Mouse (Mus musculus) monocyte, adult 5-6 weeks (primary cell): ENCODE measurements around the gene Slc22a22. TPM values are rescaled to one million over a fixed set of nuclear protein-coding genes. Genes with fewer than 3 reads are reported as not detected.
"Not testable (repeated sequence)": the region's sequence is repeated elsewhere in the genome, so short reads cannot be mapped to it uniquely, and the experiment has no call there.

Experiments
- ATAC-seq: fragments of 153-309, 156-312 bp; replicated peaks from 2 replicates; pipeline ENCODE4 v1.8.0; 2017; ENCODE audit warnings: mild to moderate bottlenecking; ENCODE audit not compliant: low TSS enrichment, insufficient number of reproducible peaks, severe bottlenecking, poor library complexity, low FRiP score
- total RNA-seq: library from RNA; stranded (forward); fragments of 200-1000, 200-491, 200-594 nt; gene quantifications from 3 replicates; pipeline ENCODE4 v1.2.3, GENCODE M21; 2017

The Slc22a22 gene
- total RNA-seq, 1 experiment from 2014 or later = not detected

DNA sequence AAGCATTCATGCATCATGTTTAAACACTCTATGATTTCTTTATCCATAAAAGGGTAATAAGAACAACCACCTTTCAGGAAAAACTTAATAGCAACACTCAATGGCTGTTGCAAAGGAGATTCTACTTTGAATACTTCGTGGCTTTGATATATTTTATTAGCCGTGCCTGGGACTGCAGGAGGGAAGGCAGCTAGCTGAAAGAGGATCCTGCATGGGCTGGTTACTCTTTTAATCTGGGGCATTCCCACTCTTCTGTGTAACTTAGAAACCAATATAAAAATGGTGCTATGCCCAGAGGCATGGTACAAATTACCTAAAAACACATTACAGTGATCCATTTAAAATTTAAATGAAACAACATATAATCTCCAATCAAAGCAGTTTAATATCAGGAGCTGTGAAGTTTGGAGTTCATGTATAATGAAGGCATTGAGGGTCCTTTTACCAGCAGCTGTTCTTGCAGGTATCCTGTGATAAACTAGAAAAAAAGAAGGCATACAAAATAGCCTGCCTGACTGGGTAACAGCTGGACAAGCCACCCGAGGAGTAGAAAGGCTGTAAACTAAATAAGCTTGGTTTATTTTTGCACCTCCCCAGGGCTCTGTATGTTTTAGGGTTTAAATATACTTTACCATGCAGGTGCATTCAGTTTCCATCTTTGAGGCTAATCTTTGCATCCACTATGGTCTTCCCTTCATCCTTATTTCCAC lies 78.8 kb downstream of the Slc22a22 start:
- ATAC-seq = no peak

DNA sequence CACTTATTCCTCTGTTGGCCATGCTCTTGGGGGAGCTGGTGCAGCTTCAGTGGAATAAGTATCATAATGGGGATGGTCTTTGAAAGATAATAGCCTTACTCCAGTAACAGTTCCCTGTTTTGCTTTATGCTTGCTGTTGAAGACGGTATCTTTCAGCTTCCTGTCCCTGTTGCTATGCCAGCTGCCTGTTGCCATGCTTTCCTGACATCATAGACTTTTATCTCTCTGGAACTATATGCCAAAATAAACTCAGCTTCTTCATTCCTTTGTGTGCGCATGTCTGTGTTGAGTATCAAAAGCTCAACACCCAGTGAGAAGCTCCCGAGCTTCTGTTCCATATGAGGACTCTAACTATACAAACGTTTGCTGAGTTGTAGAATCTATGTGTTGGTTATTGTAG lies 83.4 kb downstream of the Slc22a22 start:
- ATAC-seq = no peak

DNA sequence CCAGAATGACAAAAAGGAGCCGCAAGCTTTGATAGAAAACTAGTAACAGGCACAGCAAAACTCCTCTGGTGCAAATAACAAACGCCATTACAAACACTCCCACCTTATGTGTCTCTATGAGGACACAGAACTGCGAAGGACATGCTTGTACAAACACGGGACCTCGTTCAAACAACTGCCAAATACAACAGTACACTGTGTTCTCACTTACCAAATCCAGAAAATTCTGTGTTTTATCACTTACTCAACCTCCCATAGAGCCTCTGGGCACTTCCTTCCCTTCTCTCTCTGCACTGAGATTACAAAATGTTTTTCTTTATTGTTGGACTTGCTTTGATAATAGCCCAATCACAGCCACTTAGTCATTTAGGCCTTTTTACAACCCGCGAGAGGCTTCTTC lies 97.0 kb downstream of the Slc22a22 start:
- no peak for ATAC-seq

DNA sequence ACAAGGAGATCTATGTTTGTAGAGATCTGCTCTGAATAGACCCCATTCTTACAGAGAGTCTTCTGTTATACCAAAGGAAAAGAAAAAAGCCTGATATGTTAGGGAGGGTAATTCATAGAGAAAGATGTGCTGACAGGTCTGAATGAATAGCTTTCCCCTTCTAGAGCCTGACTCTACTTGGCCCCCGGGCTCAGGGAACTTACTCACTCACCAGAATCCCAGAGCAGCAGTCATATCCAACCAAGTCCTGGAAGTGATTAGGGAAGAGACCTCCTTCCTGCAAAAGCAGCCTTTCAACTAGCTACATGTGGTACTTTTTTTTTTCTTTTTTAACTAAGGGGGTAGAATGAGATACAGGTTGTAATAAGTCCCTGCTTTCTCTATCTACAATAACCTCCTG lies 111.0 kb downstream of the Slc22a22 start:
- no peak for ATAC-seq

DNA sequence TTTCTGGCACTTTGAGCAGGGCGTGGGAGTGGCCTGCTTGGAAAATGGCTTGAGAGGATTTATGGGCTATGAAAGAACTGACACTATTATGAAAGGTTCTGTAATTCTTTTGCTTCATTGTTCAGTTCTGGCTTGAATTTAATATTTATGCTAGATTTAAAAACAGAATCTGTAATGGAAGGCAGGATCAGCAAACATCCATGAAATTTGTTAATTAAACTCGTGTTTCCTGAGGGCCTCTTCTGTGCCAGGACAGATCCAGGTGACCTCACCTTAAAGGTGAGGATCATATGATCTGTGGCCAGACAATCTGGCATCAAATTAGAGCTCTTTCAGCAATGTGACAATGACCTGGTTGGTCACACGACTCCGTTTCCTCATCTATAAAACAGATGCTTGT lies 122.1 kb downstream of the Slc22a22 start:
- no peak for ATAC-seq

DNA sequence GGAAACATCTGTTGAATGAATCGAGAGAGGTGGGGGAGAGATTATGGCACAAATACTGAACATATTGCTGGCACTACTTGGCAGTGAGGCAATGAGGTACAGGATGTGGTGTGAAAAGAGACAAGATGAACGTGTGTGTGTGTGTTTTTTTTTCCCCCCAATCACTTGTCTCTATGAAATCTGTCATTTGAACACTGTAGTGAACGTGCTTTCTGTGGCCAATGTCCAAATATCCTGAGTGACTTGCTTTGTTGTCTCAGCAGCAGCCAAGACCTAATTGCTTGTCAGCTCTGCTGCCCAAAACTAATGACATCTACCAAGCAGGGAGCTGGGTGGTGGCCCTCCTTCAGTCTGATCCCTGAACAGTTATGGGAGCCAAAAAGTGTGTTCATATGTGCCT lies 136.9 kb downstream of the Slc22a22 start:
- no peak for ATAC-seq

DNA sequence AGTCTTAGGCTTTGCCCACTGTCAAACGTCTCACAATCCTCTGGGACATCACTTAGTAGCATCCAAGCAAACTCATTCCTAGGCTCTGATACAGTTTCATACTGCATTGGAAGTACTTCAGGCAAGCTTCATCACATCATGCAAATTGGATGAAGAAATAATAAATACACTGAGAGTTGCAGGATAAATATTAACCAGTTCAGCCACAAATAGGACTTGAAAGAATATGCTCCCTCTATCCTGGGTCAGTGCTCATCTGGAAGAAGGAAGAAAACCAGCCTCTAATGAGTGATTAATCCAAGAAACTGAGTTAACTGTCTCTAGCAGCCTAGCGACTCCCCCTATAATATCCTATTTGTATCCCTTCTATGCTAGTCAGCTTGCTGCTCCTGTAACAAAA lies 146.1 kb downstream of the Slc22a22 start:
- ATAC-seq = no peak

DNA sequence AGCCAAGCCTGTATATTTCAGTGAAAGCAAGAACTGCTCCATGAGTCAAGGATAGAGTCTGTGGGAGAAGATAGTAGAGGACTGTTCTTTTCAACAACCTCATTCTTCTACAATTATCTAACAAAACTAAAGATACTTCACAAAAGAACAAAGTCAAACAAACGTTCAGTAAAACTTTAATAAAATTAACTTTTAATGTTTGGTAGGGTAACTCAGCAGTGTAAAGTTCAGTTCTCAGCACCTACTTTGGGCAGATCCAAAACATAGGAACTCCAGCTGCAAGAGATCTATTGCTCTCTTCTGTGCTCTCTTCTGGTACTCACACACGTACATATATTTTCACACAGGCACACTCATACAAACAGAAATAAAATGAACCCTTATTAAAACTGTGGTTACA lies 159.4 kb downstream of the Slc22a22 start:
- ATAC-seq = no peak

DNA sequence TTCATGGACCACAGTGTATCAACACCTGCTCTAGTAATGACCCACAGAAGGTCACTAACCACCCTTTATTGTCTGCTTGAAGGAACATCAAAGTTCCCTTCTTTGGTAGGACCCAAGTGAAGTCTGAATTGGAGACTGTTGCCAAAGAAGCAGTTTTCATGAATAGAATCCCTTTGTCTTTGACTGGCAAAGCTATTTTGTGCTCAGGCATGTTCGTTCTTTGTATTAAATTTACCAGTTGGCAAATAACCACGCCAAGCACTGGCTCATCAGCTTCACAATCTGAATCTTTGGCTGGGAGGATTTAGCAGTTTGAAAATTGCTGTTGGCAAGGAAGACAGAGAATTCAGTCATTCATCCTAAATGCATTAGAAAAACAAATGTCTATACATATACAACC lies 160.9 kb downstream of the Slc22a22 start:
- ATAC-seq = no peak

DNA sequence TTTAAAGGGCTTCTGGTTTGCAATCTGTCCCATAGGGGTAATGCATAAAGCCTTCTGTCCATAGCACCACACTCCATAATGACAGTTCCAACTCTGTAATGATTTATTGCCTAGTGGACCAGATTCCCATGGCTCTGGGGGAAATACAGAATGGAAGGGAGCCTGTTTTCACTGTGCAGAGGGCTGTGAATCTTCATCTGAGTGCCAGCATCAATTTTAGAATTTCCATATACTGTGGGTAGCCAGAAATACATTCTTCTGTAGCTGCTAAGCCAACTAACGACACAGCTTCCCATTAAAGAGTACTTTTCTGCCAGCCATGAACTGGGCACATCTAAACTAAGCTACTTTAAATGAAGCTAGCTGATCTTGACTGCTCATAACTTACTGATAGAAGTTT lies 174.7 kb downstream of the Slc22a22 start:
- ATAC-seq = no peak

DNA sequence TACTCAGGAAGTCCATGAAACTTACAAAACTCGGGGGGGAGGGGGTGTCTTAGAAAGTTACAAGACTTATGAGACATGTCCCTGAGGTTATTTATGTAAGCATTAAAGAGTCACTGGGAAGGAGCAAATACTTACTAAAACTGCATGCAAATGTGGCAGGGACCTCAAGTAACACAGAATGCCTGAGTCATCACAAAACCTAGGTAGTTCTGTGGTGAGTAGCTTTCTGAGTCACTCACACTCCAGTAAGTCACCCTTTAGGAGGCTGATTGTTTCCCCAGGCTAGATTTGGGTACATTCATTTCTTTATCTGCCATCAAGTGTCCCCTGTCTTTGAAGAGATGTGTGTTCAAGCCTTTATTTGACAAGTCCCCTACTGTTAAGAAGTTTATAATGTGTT lies 198.9 kb downstream of the Slc22a22 start:
- ATAC-seq = no peak

DNA sequence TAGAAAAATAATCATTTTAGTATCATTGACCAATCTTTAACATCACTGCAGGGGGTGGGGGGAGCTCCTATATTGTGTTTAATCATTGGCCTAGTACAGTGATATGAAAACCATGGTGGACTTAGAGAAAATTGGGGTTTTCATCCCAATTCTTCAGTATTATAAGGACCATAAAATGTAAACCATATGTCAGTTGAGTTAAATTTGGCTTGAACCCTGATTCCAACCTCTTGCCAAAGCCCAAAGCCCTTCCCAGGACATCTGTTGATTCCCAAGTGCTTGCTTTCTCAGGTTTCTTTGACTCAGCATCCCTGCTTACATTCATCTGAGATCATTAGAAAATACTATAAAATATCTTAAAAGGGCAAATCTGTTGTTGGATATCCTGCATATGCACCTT lies 201.0 kb downstream of the Slc22a22 start:
- ATAC-seq = no peak

DNA sequence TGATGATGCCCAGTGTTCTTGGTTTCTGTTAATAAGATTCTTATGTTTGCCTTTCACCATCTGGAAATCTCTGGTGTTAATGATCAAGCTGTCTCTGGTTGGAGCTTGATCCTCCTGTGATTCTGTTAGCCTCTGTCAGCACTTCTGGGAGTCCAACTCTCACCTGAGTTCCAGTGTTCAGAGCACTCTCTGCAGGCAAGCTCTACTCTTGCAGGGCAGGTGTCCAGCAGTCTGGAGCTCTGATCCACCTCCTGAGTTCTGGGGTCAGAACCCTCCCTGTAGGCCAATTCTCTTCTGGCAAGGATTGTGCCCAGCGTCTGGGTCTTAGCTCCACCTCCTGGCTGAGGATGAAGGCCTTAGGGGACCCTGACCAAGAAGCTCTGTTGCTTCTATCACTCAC lies 237.4 kb downstream of the Slc22a22 start:
- ATAC-seq = not testable (repeated sequence)

DNA sequence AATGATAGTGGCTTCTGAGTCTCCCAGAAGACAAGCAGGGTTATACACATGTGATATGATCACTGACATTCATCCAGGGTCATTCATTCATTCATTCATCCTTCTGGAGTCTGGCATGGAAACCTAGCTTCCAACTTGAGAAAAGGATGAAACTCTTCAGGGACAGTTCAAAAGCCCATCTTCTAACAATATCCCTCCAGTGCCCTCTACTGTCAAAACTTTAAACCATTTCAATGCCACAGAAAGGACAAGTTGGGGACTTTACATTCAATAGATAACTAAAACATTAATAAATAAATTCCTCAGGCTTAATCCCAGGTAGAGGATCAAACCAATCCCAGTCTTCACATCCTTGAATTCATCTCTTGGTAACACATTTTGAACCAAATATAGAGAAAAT lies 247.0 kb downstream of the Slc22a22 start:
- ATAC-seq = no peak

DNA sequence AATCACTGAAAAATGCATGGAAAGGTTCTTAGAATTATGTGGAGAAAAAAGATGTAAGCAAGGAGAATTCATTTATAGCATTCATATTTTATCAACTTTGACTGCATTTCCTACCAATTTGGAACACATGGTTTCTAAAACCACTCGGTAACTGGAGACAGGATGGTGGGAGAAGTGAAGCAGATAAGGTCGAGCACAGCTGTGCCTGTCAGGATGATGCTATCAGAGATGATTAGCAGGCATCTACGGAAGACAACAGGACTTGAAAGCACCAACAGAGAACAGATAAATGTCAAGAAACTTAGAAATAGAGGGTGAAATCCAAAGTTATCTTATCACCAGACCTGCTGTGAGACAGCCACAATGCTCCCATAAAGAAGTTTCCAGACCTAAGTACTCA lies 272.1 kb downstream of the Slc22a22 start:
- ATAC-seq = no peak

DNA sequence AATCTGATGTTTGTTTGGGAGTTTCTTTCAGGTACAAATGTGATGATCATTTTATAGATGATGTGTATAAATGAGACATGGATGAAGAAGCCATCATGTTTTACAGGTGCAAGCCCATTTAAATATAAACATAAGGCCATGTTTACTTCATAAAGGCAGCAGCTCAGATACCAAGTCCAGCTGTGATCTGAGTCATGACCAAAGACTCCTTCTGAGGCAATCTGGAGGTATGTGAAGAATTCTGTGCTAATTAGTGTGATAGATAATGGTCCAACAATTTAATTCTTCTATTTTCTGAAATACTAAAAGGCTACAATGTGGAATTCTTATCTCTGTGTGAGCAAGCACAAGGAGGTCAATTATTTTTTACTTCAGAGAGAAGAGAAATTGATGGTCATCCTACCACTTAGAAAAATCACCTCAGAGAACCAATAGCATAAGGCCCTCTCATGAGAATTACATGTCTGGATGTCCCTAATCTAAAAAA lies 272.9 kb downstream of the Slc22a22 start:
- ATAC-seq = no peak
